8 mouse cellular contexts compared by ENCODE assay signal in genomic region chr3:130819031-130819836, GRCm38 (mm10).
A peak's percentile ranks its signal among the peaks of the same experiment; 100 is the strongest.
DNase-seq lines count a peak whose midpoint lies in the region; ATAC-seq and TF ChIP-seq lines count a peak whose summit lies in the region.

No protein-coding gene starts in this region.

- H3K4me2 ChIP-seq in heart, embryonic 13.5 days: peak overlapping the region; percentile 71

- peaks cover 12% of the 10 kb centered on the region; the same call in 1 of the 2 replicates for H3K4me1 ChIP-seq in heart, embryonic 13.5 days
- no peaks in the 10 kb centered on the region for H3K4me1 ChIP-seq in ES-Bruce4 (ENCODE audit: control insufficient read depth, insufficient read depth, low read length)
- H3K4me1 ChIP-seq in hindbrain, embryonic 10.5 days (replicated peaks): peaks cover 14% of the 10 kb centered on the region; the same call in 1 of the 2 replicates

- DNase-seq in heart, postnatal 25 days (ENCODE audit: low spot score): no peak
- DNase-seq in hindbrain, embryonic 10.5 days (ENCODE audit: low spot score): no peak
- DNase-seq in ovary, adult 18-20 months (ENCODE audit: low spot score): no peak
- DNase-seq in adrenal gland, postnatal 4 days (ENCODE audit: low spot score in 2 of 2): no peak
- DNase-seq in kidney, adult 11 months: no peak

- H3K9ac ChIP-seq in heart, embryonic 13.5 days: peak overlapping the region; percentile 73
- peak overlapping the region; percentile 42 for H3K9ac ChIP-seq in ES-Bruce4 (ENCODE audit: low read depth, poor library complexity, severe bottlenecking)

- 41% methylated on average over 17 of the region's 17 CpGs for WGBS in heart, embryonic 13.5 days
- WGBS in hindbrain, embryonic 10.5 days: 44% methylated on average over 17 of the region's 17 CpGs

- ATAC-seq in heart, embryonic 13.5 days (ENCODE audit: extremely low read depth, insufficient number of reproducible peaks, low FRiP score, low TSS enrichment): no peak
- ATAC-seq in megakaryocyte progenitor cell, adult 5-6 weeks (replicated peaks; ENCODE audit: poor library complexity): peak; percentile 30; the same call in 1 of the 2 replicates

- peak overlapping the region; percentile 45 for H3K4me3 ChIP-seq in heart, embryonic 13.5 days
- peak overlapping the region; percentile 23 for H3K4me3 ChIP-seq in ES-Bruce4 (ENCODE audit: low read depth, low read length)
- peak overlapping the region; percentile 46 for H3K4me3 ChIP-seq in hindbrain, embryonic 10.5 days

- TF ChIP-seq CTCF in ES-Bruce4 (IDR thresholded peaks at IDR 0.05; ENCODE audit: low read depth, low read length): no peak

- no peaks in the 10 kb centered on the region for H3K27me3 ChIP-seq in heart, embryonic 13.5 days (replicated peaks)
- no peaks in the 10 kb centered on the region for H3K27me3 ChIP-seq in ES-Bruce4 (ENCODE audit: control insufficient read depth, insufficient read depth, low read length, poor library complexity, severe bottlenecking)
- no peaks in the 10 kb centered on the region for H3K27me3 ChIP-seq in hindbrain, embryonic 10.5 days (ENCODE audit: insufficient read depth, poor library complexity, severe bottlenecking)

- intact Hi-C loops in heart, postnatal 25 days (cut with DNase I): no loop called here

- TF ChIP-seq EP300 in ES-Bruce4 (IDR thresholded peaks at IDR 0.05; ENCODE audit: insufficient read depth, low read depth, low read length): no peak

- no peak for TF ChIP-seq POLR2A in ES-Bruce4 (IDR thresholded peaks at IDR 0.05; ENCODE audit: insufficient read depth, low read length)

- no peaks in the 10 kb centered on the region for H3K36me3 ChIP-seq in heart, embryonic 13.5 days
- H3K36me3 ChIP-seq in ES-Bruce4 (ENCODE audit: control insufficient read depth, insufficient read depth, low read length, poor library complexity, severe bottlenecking): no peaks in the 10 kb centered on the region
- no peaks in the 10 kb centered on the region for H3K36me3 ChIP-seq in hindbrain, embryonic 10.5 days

- H3K9me3 ChIP-seq in heart, embryonic 13.5 days: no peaks in the 10 kb centered on the region
- H3K9me3 ChIP-seq in ES-Bruce4 (replicated peaks; ENCODE audit: control insufficient read depth, insufficient read depth, low read length, poor library complexity, severe bottlenecking): no peaks in the 10 kb centered on the region
- no peaks in the 10 kb centered on the region; the same call in 1 of the 2 replicates for H3K9me3 ChIP-seq in hindbrain, embryonic 10.5 days

- no peak overlapping the region for H3K27ac ChIP-seq in heart, embryonic 13.5 days (replicated peaks)
- H3K27ac ChIP-seq in ES-Bruce4 (ENCODE audit: insufficient read depth, low read length): no peak overlapping the region
- H3K27ac ChIP-seq in hindbrain, embryonic 10.5 days: peak overlapping the region; percentile 83
